Mouse (Mus musculus) liver, embryonic 12.5 days (tissue): ENCODE measurements around the gene Pigu. TPM values are rescaled to one million over a fixed set of nuclear protein-coding genes. Genes with fewer than 3 reads are reported as not detected.

ENCODE experiments used
- ATAC-seq: fragments of 200-750 bp; cut with Nextera tagmentation; 2 replicates; pipeline ENCODE4 v1.8.0; 2017; ENCODE audit warnings: moderate number of reproducible peaks, mild to moderate bottlenecking, moderate library complexity
- H3K27ac ChIP-seq: fragments of 300-500 bp; sonication (generic); 2 replicates; pipeline ENCODE4 v1.5.1; 2016; ENCODE audit warnings: mild to moderate bottlenecking
- H3K27me3 ChIP-seq: fragments of 300-500 bp; sonication (generic); replicated peaks from 2 replicates; pipeline ENCODE4 v1.6.1; 2016; ENCODE audit warnings: mild to moderate bottlenecking, moderate library complexity
- H3K36me3 ChIP-seq: fragments of 300-500 bp; sonication (generic); 2 replicates; pipeline ENCODE4 v1.6.1; 2016; ENCODE audit warnings: mild to moderate bottlenecking, moderate library complexity
- H3K4me1 ChIP-seq: fragments of 300-500 bp; sonication (generic); 2 replicates; pipeline ENCODE4 v1.6.1; 2016
- H3K4me2 ChIP-seq: fragments of 300-500 bp; sonication (generic); 2 replicates; pipeline ENCODE4 v1.6.1; 2016; ENCODE audit warnings: mild to moderate bottlenecking, moderate library complexity
- H3K4me3 ChIP-seq: fragments of 300-500 bp; sonication (generic); 2 replicates; pipeline ENCODE4 v1.5.1; 2016; ENCODE audit warnings: mild to moderate bottlenecking, moderate library complexity
- H3K9ac ChIP-seq: fragments of 300-500 bp; sonication (generic); 2 replicates; pipeline ENCODE4 v1.6.1; 2016; ENCODE audit warnings: mild to moderate bottlenecking, moderate library complexity
- H3K9me3 ChIP-seq: fragments of 300-500 bp; sonication (generic); replicated peaks from 2 replicates; pipeline ENCODE4 v1.6.1; 2016; ENCODE audit warnings: mild to moderate bottlenecking, moderate library complexity
- WGBS: fragments of 180-500 bp; shearing (Covaris S2); methylation state at CpG from one replicate; pipeline ENCODE4 v1.1.7; 2016; ENCODE audit not compliant: insufficient replicate concordance; 5-methylcytosine and 5-hydroxymethylcytosine counted together
- polyA plus RNA-seq: library from polyadenylated mRNA; unstranded; fragments of >200 nt; fragmentation: Nextera tagmentation; extraction: Ambion mirVana; gene quantifications from 2 replicates; pipeline ENCODE4 v1.2.1, GENCODE M21; 2016

Gene Pigu
- polyA plus RNA-seq, 1 experiment from 2014 or later = 29.0 TPM

GRCm38 (mm10) chr2:155381643-155382331 is 24.6 kb upstream of the Pigu start:
- Histone ChIP-seq H3K27ac (peak overlapping the region; percentile 93), H3K9me3 (no peaks in the 10 kb centered on the region), H3K27me3 (peaks cover 45% of the 10 kb centered on the region), H3K9ac (peak overlapping the region; percentile 76), H3K36me3 (no peaks in the 10 kb centered on the region), H3K4me3 (peak overlapping the region; percentile 78), H3K4me2 (peak overlapping the region; percentile 91), H3K4me1 (peaks cover 26% of the 10 kb centered on the region)
- peak; percentile 90 for ATAC-seq
- under 1% methylated on average over 68 of the region's 68 CpGs for WGBS

- Histone ChIP-seq H3K4me3 (peak overlapping the region; percentile 78), H3K36me3 (no peaks in the 10 kb centered on the region), H3K9ac (peak overlapping the region; percentile 76), H3K4me1 (peaks cover 20% of the 10 kb centered on the region), H3K27ac (no peak overlapping the region; the same call in 1 of the 2 replicates), H3K9me3 (no peaks in the 10 kb centered on the region), H3K4me2 (peak overlapping the region; percentile 91), H3K27me3 (peaks cover 42% of the 10 kb centered on the region)
- WGBS = 6% methylated on average over 11 of the region's 11 CpGs
- ATAC-seq = no peak
Measured at GRCm38 (mm10) chr2:155381060-155381437, 23.8 kb upstream of the Pigu start.

- no peak for ATAC-seq
- H3K36me3 ChIP-seq = no peaks in the 10 kb centered on the region
- peaks cover 42% of the 10 kb centered on the region for H3K27me3 ChIP-seq
- peak within 1 kb of the TSS; percentile 78 for H3K4me3 ChIP-seq
- H3K4me2 ChIP-seq = peak within 1 kb of the TSS; percentile 91
- H3K9ac ChIP-seq = peak within 1 kb of the TSS; percentile 76
- H3K27ac ChIP-seq = peak within 1 kb of the TSS; percentile 93
- H3K4me1 ChIP-seq = peaks cover 20% of the 10 kb centered on the region
- 51% methylated on average over 8 of the region's 8 CpGs for WGBS
- no peaks in the 10 kb centered on the region for H3K9me3 ChIP-seq
Measured at GRCm38 (mm10) chr2:155380261-155381059, 23.2 kb upstream of the Pigu start, which contains the start of gene Trp53inp2. Gene Trp53inp2 (plus strand): TSS chr2:155381059.

DNA sequence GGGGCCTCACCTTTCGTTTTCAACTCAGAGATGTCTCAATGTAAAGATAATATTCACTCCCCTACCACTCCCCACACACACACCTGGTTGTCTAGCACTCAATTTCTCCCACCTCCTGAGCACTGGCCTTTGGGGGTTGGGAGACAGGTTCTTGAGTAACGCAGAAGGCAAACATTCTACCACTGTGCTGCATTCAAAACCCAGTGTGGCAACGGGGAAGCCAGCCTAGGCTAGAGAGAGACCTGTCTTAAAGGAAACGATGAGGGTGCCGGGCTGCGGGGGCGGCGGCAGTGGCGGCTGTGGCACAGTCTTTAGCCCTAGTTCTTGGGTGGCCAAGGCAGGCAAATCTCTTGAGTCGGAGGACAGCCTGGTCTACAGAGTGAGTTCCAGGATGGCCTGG is 19.0 kb upstream of the Pigu start:
- Histone ChIP-seq H3K9ac (no peak overlapping the region), H3K4me3 (no peak overlapping the region), H3K36me3 (no peaks in the 10 kb centered on the region), H3K4me1 (peaks cover 10% of the 10 kb centered on the region), H3K9me3 (no peaks in the 10 kb centered on the region), H3K27me3 (peaks cover 40% of the 10 kb centered on the region), H3K4me2 (no peak overlapping the region), H3K27ac (no peak overlapping the region)
- 71% methylated on average over 10 of the region's 10 CpGs for WGBS
- no peak for ATAC-seq

DNA sequence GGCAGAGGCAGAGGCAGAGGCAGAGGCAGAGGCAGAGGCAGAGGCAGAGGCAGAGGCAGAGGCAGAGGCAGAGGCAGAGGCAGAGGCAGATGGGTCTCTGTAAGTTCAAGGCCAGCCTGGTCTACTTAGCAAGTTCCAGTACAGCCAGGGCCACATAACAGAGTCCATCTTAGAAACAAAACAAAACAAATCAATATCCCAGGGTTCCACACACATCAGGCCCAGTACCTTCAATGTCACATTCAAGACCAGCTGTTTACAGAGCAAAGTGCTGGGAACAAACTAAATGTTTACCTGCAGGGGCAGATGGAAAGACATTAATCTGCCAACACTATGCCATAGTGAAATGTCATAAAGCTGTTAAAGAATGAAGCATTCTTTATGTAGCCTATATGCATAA is 17.3 kb upstream of the Pigu start:
- no peak for ATAC-seq
- Histone ChIP-seq H3K27me3 (peaks cover 23% of the 10 kb centered on the region), H3K9me3 (no peaks in the 10 kb centered on the region), H3K4me3 (no peak overlapping the region), H3K4me1 (0 out of 2 replicates have a peak, but pooled peaks cover 8% of the 10 kb centered on the region), H3K27ac (no peak overlapping the region), H3K4me2 (no peak overlapping the region), H3K9ac (no peak overlapping the region), H3K36me3 (no peaks in the 10 kb centered on the region)

DNA sequence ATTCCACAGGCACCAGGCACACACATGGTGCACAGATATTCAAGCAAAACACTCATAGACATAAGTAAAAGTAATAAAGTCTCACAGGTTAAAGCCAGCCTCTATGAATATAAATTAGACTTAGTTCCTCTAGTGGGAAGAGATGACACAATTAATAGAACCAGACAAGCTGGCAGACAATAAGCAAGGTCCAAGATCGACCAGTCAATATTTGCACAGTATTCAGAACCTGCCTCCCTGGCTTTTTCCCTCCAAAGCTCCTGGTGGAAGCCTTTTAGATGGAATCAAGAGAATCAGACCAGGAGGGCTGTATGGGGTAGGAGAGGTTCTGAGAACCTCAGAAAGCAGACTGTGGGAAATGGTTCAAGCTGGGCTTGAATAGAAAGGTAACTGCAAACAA is 16.7 kb upstream of the Pigu start:
- no peak for ATAC-seq
- Histone ChIP-seq H3K9ac (no peak overlapping the region), H3K36me3 (no peaks in the 10 kb centered on the region), H3K4me1 (peaks cover 13% of the 10 kb centered on the region), H3K9me3 (no peaks in the 10 kb centered on the region), H3K27me3 (peaks cover 17% of the 10 kb centered on the region), H3K4me3 (no peak overlapping the region), H3K4me2 (no peak overlapping the region), H3K27ac (no peak overlapping the region)
- 52% methylated on average over 1 of the region's 1 CpGs for WGBS

- no peak overlapping the region for H3K27ac ChIP-seq
- H3K9ac ChIP-seq = no peak overlapping the region
- H3K27me3 ChIP-seq = peaks cover 11% of the 10 kb centered on the region
- no peaks in the 10 kb centered on the region for H3K36me3 ChIP-seq
- H3K9me3 ChIP-seq = no peaks in the 10 kb centered on the region
- no peak for ATAC-seq
- H3K4me1 ChIP-seq = peaks cover 13% of the 10 kb centered on the region
- no peak overlapping the region for H3K4me2 ChIP-seq
- H3K4me3 ChIP-seq = no peak overlapping the region
- 37% methylated on average over 1 of the region's 1 CpGs for WGBS
Measured at GRCm38 (mm10) chr2:155373302-155373701, 16.1 kb upstream of the Pigu start.

GRCm38 (mm10) chr2:155372451-155372850 is 15.2 kb upstream of the Pigu start:
- H3K4me2 ChIP-seq = no peak overlapping the region
- no peak overlapping the region for H3K27ac ChIP-seq
- H3K9ac ChIP-seq = no peak overlapping the region
- H3K4me1 ChIP-seq = peaks cover 13% of the 10 kb centered on the region
- 48% methylated on average over 4 of the region's 4 CpGs for WGBS
- no peaks in the 10 kb centered on the region for H3K9me3 ChIP-seq
- H3K27me3 ChIP-seq = peaks cover 7% of the 10 kb centered on the region; the same call in 1 of the 2 replicates
- no peak for ATAC-seq
- H3K36me3 ChIP-seq = no peaks in the 10 kb centered on the region
- H3K4me3 ChIP-seq = no peak overlapping the region

DNA sequence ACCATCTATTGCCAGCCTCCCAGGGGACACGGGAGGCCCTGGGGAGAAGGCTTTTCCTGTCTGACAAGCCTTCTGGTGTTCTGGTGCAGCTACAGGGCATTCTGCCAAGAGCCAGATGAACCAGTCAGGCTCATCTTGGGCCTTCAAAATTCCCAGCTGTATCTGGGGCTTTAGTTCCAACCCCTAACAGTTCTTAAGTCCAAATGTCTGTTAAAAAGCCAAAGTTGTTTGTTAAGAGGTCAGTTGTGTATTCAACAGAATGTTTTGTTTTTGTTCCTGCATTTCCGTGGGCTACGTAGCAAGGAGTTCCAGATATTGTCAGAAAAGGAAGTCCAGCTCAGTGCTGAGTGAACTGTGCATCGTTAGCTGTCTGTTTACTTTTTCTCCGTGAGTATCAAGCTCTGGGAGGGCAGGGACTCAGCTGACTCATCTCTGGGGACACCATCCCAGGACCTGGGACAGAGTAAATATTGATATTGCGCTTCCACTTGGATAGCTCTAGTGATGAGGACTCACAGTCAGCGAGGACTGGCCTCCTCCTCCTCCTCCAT is 12.2 kb upstream of the Pigu start:
- Histone ChIP-seq H3K27ac (peak overlapping the region; percentile 58), H3K4me2 (peak overlapping the region; percentile 0; the same call in 1 of the 2 replicates), H3K4me3 (no peak overlapping the region), H3K9me3 (no peaks in the 10 kb centered on the region), H3K4me1 (peaks cover 13% of the 10 kb centered on the region), H3K36me3 (no peaks in the 10 kb centered on the region), H3K27me3 (no peaks in the 10 kb centered on the region; the same call in 1 of the 2 replicates), H3K9ac (no peak overlapping the region)
- 39% methylated on average over 7 of the region's 7 CpGs for WGBS
- ATAC-seq = peak; percentile 62

GRCm38 (mm10) chr2:155367635-155368284 is 10.5 kb upstream of the Pigu start:
- no peak overlapping the region for H3K9ac ChIP-seq
- no peak overlapping the region for H3K4me2 ChIP-seq
- no peaks in the 10 kb centered on the region for H3K9me3 ChIP-seq
- H3K4me3 ChIP-seq = no peak overlapping the region
- H3K27me3 ChIP-seq = no peaks in the 10 kb centered on the region; the same call in 1 of the 2 replicates
- no peaks in the 10 kb centered on the region for H3K36me3 ChIP-seq
- 55% methylated on average over 7 of the region's 7 CpGs for WGBS
- H3K4me1 ChIP-seq = peaks cover 8% of the 10 kb centered on the region
- no peak overlapping the region for H3K27ac ChIP-seq
- no peak for ATAC-seq

GRCm38 (mm10) chr2:155357686-155358399 is 613 bp upstream of the Pigu start:
- H3K4me1 ChIP-seq = peaks cover 32% of the 10 kb centered on the region
- H3K27me3 ChIP-seq = no peaks in the 10 kb centered on the region
- peak overlapping the region; percentile 93 for H3K4me3 ChIP-seq
- no peaks in the 10 kb centered on the region for H3K9me3 ChIP-seq
- peak overlapping the region; percentile 61 for H3K9ac ChIP-seq
- ATAC-seq = peak; percentile 48
- H3K27ac ChIP-seq = peak overlapping the region; percentile 78
- 12% methylated on average over 14 of the region's 14 CpGs for WGBS
- H3K4me2 ChIP-seq = peak overlapping the region; percentile 84
- H3K36me3 ChIP-seq = no peaks in the 10 kb centered on the region
